Mouse (Mus musculus): Measurements from ENCODE around the gene Prss16. TPM values are rescaled to one million over a fixed set of nuclear protein-coding genes. Genes with fewer than 3 reads are reported as not detected.

Prss16 gene
- polyA plus RNA-seq, 1 experiment from 2014 or later: not detected

DNA sequence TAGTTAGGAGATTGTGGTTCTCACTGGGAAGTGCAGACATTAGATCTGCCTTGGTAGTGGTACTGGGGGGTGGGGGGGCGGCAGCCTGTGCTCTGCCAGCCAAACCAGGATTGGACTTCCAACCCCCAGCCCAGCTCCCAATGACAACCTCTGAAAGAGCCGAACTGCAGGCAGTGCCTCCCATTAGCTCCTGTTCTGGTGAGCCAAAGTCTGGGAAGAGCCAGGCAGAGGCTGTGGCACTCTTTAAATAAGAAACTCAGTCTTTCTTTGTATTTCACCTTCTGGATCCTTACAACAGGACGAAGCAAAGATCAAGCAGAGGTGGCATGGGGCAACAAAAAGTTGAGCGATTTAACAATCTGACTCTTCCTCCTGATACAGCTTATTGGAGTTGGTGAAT, 10.4 kb downstream of the Prss16 start:
- H3K36me3 ChIP-seq (ENCODE audit: control insufficient read depth, insufficient read depth, low read length): no peaks in the 10 kb centered on the region
- H3K4me1 ChIP-seq (ENCODE audit: control insufficient read depth, insufficient read depth, low read depth, low read length): no peaks in the 10 kb centered on the region
- H3K27ac ChIP-seq (ENCODE audit: low read depth, low read length): no peak overlapping the region
- no peak overlapping the region for H3K9ac ChIP-seq (ENCODE audit: low read depth, low read length)
- no peak overlapping the region for H3K4me2 ChIP-seq (ENCODE audit: low read length)
- WGBS: 34% methylated on average over 4 of the region's 4 CpGs
- H3K27me3 ChIP-seq (replicated peaks; ENCODE audit: control insufficient read depth, insufficient read depth, low read length): peaks cover 82% of the 10 kb centered on the region
- no peak for ATAC-seq
- no peak overlapping the region for H3K4me3 ChIP-seq (ENCODE audit: low read length)
- peaks cover 3% of the 10 kb centered on the region; the same call in 1 of the 2 replicates for H3K9me3 ChIP-seq (ENCODE audit: control insufficient read depth, low read length)

DNA sequence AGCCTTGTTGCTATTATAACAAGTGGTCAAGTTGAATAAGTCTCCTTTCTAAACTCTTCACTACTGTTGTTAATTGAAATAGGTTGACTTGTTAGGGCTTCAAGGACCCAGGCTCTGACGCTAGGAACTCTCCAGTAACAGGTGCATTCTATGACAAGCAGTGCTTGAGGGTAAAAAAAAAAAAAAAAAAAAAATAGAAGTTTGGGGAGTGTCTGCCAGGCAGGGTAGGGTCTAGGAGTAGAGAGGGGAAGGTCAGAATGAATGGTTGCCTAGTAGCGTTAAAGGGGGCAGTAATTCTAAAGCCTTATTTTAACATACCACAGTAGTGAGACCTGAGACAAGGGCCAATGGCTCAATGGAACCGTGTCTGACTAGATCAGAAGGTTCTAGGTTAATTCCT, 11.1 kb downstream of the Prss16 start:
- Histone ChIP-seq H3K27me3 (replicated peaks; ENCODE audit: control insufficient read depth, insufficient read depth, low read length) (peaks cover 78% of the 10 kb centered on the region), H3K4me1 (ENCODE audit: control insufficient read depth, insufficient read depth, low read depth, low read length) (no peaks in the 10 kb centered on the region), H3K4me2 (ENCODE audit: low read length) (no peak overlapping the region), H3K4me3 (ENCODE audit: low read length) (no peak overlapping the region), H3K9me3 (ENCODE audit: control insufficient read depth, low read length) (peaks cover 3% of the 10 kb centered on the region; the same call in 1 of the 2 replicates), H3K9ac (ENCODE audit: low read depth, low read length) (no peak overlapping the region), H3K36me3 (ENCODE audit: control insufficient read depth, insufficient read depth, low read length) (no peaks in the 10 kb centered on the region), H3K27ac (ENCODE audit: low read depth, low read length) (no peak overlapping the region)
- ATAC-seq: no peak
- 25% methylated on average over 3 of the region's 3 CpGs for WGBS

DNA sequence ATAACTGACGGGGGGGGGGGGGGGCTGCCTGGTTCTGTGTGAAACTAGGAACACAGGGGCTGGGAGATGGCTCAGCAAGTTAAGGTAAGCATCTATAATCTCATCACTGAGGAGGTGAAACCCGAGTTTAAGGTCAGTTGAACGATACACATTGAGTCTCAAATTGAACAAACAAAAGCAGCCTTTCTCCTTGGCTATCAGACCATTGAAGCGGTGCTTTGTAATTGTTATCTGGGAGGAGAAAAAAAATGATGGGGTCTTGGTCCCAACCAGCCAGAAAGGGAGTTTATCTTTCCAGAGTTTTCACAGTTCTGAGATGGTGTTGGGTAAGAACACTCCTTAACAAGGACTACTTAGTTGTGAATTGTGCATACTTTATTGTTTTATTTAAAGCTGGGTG, 11.7 kb downstream of the Prss16 start:
- peaks cover 3% of the 10 kb centered on the region; the same call in 1 of the 2 replicates for H3K9me3 ChIP-seq (ENCODE audit: control insufficient read depth, low read length)
- no peak for ATAC-seq
- no peak overlapping the region for H3K4me2 ChIP-seq (ENCODE audit: low read length)
- no peaks in the 10 kb centered on the region for H3K36me3 ChIP-seq (ENCODE audit: control insufficient read depth, insufficient read depth, low read length)
- H3K4me1 ChIP-seq (ENCODE audit: control insufficient read depth, insufficient read depth, low read depth, low read length): no peaks in the 10 kb centered on the region
- H3K27me3 ChIP-seq (replicated peaks; ENCODE audit: control insufficient read depth, insufficient read depth, low read length): peaks cover 75% of the 10 kb centered on the region
- 10% methylated on average over 4 of the region's 4 CpGs for WGBS
- no peak overlapping the region for H3K27ac ChIP-seq (ENCODE audit: low read depth, low read length)
- H3K4me3 ChIP-seq (ENCODE audit: low read length): no peak overlapping the region
- no peak overlapping the region for H3K9ac ChIP-seq (ENCODE audit: low read depth, low read length)

DNA sequence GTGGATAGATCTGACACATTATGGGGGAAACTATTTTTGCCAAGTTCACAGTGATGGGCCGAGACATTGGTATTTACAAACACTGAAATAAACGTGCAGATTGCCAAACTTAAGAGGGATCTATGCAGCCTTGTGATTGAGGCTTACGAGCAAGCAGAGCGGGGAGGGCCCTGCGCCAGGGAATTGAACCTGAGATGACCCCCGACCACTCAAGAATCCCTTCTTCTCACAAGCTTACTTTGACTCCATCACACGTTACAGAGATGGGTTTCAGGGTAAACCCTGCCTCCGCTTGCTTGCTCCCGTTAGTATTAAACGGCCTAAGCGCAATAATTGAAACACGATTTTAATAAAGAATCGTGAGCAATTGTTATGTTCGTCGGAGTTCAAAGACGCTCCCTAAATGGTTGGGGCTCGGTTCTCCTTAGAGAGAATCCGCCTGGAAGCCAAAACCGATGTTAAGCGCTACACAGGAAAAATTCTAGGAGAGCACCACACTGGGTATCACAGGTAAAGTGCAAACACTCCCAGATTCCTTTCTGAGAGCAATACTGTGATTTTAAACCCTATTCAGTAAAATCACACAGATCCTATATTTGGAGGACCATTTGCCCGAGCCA, 12.2 kb downstream of the Prss16 start:
- Histone ChIP-seq H3K4me1 (ENCODE audit: control insufficient read depth, insufficient read depth, low read depth, low read length) (no peaks in the 10 kb centered on the region), H3K4me2 (ENCODE audit: low read length) (peak overlapping the region; percentile 27), H3K27me3 (replicated peaks; ENCODE audit: control insufficient read depth, insufficient read depth, low read length) (peaks cover 70% of the 10 kb centered on the region), H3K4me3 (ENCODE audit: low read length) (peak overlapping the region; percentile 5; the same call in 1 of the 2 replicates), H3K27ac (ENCODE audit: low read depth, low read length) (no peak overlapping the region), H3K9ac (ENCODE audit: low read depth, low read length) (no peak overlapping the region), H3K36me3 (ENCODE audit: control insufficient read depth, insufficient read depth, low read length) (no peaks in the 10 kb centered on the region), H3K9me3 (ENCODE audit: control insufficient read depth, low read length) (peaks cover 3% of the 10 kb centered on the region; the same call in 1 of the 2 replicates)
- no peak for ATAC-seq
- 2% methylated on average over 21 of the region's 21 CpGs for WGBS

DNA sequence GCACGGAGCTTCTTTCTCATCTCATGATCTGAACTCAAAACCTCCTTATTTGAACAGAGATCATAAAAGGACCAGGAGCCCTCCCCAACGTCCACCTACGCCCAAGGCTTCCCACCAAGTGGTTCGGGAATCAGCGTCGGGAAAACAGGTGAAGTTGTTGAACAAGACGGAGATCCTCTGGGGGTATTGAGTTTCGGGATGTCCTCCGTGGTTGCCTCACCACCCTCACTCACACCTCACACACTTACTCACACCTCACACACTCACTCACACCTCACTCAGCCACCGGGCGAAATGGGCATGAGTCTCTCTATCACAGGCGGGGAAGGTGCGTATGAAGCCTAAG, 12.7 kb downstream of the Prss16 start:
- no peak for ATAC-seq
- Histone ChIP-seq H3K27ac (ENCODE audit: low read depth, low read length) (no peak overlapping the region), H3K27me3 (replicated peaks; ENCODE audit: control insufficient read depth, insufficient read depth, low read length) (peaks cover 65% of the 10 kb centered on the region), H3K4me2 (ENCODE audit: low read length) (peak overlapping the region; percentile 27), H3K9me3 (ENCODE audit: control insufficient read depth, low read length) (peaks cover 3% of the 10 kb centered on the region; the same call in 1 of the 2 replicates), H3K9ac (ENCODE audit: low read depth, low read length) (no peak overlapping the region), H3K4me3 (ENCODE audit: low read length) (peak overlapping the region; percentile 4; the same call in 1 of the 2 replicates), H3K4me1 (ENCODE audit: control insufficient read depth, insufficient read depth, low read depth, low read length) (no peaks in the 10 kb centered on the region), H3K36me3 (ENCODE audit: control insufficient read depth, insufficient read depth, low read length) (no peaks in the 10 kb centered on the region)
- under 1% methylated on average over 13 of the region's 13 CpGs for WGBS

DNA sequence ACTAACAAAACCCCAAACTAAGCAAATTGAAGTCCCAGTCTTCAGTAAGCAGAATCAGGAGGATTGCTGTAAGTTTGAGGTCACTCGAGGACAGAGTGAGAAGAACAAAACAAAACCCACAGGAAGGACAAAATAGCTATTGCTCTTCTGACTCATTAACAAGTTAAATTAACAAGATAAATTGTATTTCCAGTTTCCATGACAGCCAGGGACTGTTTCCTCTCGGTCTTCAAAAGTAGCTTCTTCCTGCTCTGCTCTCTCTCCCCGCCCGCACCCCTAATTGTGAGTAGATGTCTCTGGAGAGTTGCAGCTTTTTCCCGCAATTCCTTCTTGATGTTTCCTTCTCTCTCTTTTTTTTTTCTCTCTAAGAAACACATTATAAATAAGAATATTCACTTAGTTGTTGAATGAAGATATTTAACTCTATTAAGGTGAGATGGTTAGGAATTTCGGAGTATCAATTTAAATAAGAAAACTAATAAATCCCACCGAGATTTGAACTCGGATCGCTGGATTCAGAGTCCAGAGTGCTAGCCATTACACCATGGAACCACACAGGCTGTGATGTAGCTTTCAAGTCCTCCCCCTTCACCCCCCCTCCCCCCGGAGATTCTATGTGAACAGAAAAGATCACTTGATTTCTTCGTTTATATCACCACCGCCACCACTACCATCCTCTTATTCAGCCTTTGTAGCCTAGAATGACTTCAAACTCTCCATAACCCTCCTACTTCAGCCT, 13.3 kb downstream of the Prss16 start:
- ATAC-seq: no peak
- under 1% methylated on average over 12 of the region's 12 CpGs for WGBS
- Histone ChIP-seq H3K36me3 (ENCODE audit: control insufficient read depth, insufficient read depth, low read length) (no peaks in the 10 kb centered on the region), H3K27me3 (replicated peaks; ENCODE audit: control insufficient read depth, insufficient read depth, low read length) (peaks cover 60% of the 10 kb centered on the region), H3K4me3 (ENCODE audit: low read length) (peak overlapping the region; percentile 4), H3K9ac (ENCODE audit: low read depth, low read length) (no peak overlapping the region), H3K4me1 (ENCODE audit: control insufficient read depth, insufficient read depth, low read depth, low read length) (no peaks in the 10 kb centered on the region), H3K27ac (ENCODE audit: low read depth, low read length) (no peak overlapping the region), H3K4me2 (ENCODE audit: low read length) (peak overlapping the region; percentile 48), H3K9me3 (ENCODE audit: control insufficient read depth, low read length) (peaks cover 5% of the 10 kb centered on the region)

DNA sequence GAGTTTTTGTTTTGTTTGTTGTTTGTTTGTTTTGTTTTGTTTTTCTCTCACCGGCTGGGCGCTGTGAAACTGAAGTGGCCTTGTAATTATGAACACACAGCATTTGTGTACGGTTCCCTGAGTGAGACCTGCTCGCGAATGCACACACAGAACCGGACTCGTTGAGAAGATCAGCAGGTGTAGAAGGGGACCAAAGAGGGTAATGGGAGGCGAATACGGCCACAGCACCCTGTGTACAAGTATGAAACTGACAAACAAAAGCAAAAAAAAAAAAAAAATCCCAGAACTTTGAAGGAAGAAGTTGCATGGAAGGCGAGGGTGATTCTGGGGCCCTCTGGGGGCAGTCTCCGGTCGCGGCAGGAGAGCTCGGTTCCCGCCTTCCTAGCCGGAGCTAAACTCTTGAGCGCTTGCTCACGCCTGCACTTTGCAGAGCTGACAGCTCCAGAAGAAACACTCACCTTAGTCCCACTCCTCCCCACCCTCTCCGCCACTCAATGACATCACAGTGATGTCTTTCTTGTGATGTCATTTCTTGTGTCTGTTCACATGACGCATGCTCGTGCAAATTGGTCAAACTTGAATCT, 14.1 kb downstream of the Prss16 start:
- Histone ChIP-seq H3K4me2 (ENCODE audit: low read length) (peak overlapping the region; percentile 48), H3K4me1 (ENCODE audit: control insufficient read depth, insufficient read depth, low read depth, low read length) (no peaks in the 10 kb centered on the region), H3K27ac (ENCODE audit: low read depth, low read length) (no peak overlapping the region), H3K27me3 (replicated peaks; ENCODE audit: control insufficient read depth, insufficient read depth, low read length) (peaks cover 54% of the 10 kb centered on the region), H3K4me3 (ENCODE audit: low read length) (peak overlapping the region; percentile 24), H3K36me3 (ENCODE audit: control insufficient read depth, insufficient read depth, low read length) (no peaks in the 10 kb centered on the region), H3K9me3 (ENCODE audit: control insufficient read depth, low read length) (peaks cover 10% of the 10 kb centered on the region), H3K9ac (ENCODE audit: low read depth, low read length) (no peak overlapping the region)
- 0 out of 2 replicates have a peak, but pooled peaks have one; percentile 52 for ATAC-seq
- under 1% methylated on average over 21 of the region's 21 CpGs for WGBS

DNA sequence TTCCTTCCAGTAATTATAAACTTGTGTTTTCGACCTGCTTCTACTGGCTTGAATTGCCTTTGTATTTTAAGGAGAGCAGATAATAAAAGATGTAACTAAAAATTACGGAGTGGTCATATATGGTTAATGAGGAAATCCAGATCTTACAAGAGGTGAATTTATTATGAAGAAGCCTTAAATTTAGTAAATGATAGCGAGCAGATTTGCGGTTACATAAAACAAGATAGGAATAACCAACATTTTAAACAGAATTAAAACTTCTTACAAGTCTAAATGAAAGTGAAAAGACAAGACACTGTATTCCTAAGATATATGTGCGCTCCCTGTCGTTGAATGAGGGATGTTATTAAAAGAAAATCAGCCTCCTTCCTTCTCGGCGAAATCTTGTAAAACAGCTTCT, 14.6 kb downstream of the Prss16 start:
- peaks cover 49% of the 10 kb centered on the region for H3K27me3 ChIP-seq (replicated peaks; ENCODE audit: control insufficient read depth, insufficient read depth, low read length)
- ATAC-seq: no peak
- no peaks in the 10 kb centered on the region for H3K36me3 ChIP-seq (ENCODE audit: control insufficient read depth, insufficient read depth, low read length)
- no peak overlapping the region for H3K9ac ChIP-seq (ENCODE audit: low read depth, low read length)
- H3K9me3 ChIP-seq (ENCODE audit: control insufficient read depth, low read length): peaks cover 10% of the 10 kb centered on the region
- WGBS: 4% methylated on average over 8 of the region's 8 CpGs
- H3K4me3 ChIP-seq (ENCODE audit: low read length): peak overlapping the region; percentile 24
- H3K27ac ChIP-seq (ENCODE audit: low read depth, low read length): no peak overlapping the region
- H3K4me2 ChIP-seq (ENCODE audit: low read length): peak overlapping the region; percentile 48
- no peaks in the 10 kb centered on the region for H3K4me1 ChIP-seq (ENCODE audit: control insufficient read depth, insufficient read depth, low read depth, low read length)
